Mouse (Mus musculus) embryonic stem cell, embryonic (primary cell): ENCODE measurements around the gene Fbp2.
"Not testable (repeated sequence)": the region's sequence is repeated elsewhere in the genome, so short reads cannot be mapped to it uniquely, and the experiment has no call there.

ENCODE experiments used
- CTCF ChIA-PET, 4 experiments: fragments of 300-600 bp in 2 of 4; fragments of 350-600 bp in 2 of 4; sonication (Branson Sonifier 250); formaldehyde crosslinking; loops; one replicate each; lab custom pipeline; 2022; ENCODE audit warnings: inconsistent platforms in 2 of 4; lab: Charles Lee
- POLR2A ChIA-PET, 4 experiments: fragments of 300-600 bp in 2 of 4; fragments of 350-600 bp in 2 of 4; sonication (Branson Sonifier 250); formaldehyde crosslinking; loops; one replicate each; lab custom pipeline; 2022; ENCODE audit warnings: antibody characterized with exemption in 4 of 4, inconsistent platforms in 1 of 4; lab: Charles Lee

The Fbp2 gene

DNA sequence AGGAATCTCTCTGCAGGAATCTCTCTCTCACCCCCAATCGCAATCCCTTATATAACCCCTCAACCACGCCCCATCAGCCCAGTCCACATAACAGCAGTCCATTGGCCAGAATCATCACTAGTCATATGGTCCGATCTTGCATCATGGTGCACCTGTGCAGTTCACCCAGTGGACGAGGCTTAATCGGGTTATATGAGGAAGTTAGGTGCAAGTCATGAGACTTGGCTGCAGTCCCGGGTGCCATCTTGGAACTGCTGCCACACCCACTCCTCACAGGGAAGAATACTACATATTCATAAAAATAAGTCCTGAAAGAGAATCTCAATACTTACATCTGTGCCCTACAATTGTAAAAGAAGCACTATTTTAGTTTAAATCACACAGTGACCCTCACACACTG lies 50.2 kb downstream of the Fbp2 start:
- POLR2A ChIA-PET: interaction anchor here in 2 of 4 experiments (0.6 to 1.5 kb wide), 2 partner anchors 8 to 673 kb away, joined by 3 to 4 read pairs; no protein-coding TSS in a partner anchor
- CTCF ChIA-PET: not testable (repeated sequence)
